Mouse (Mus musculus) embryonic fibroblast, embryonic 13.5 days (primary cell): ENCODE measurements around the gene Ppp4r3a.
"Not testable (repeated sequence)": the region's sequence is repeated elsewhere in the genome, so short reads cannot be mapped to it uniquely, and the experiment has no call there.

Source experiments
- CTCF ChIP-seq: IDR thresholded peaks from 2 replicates; pipeline ENCODE4 v1.5.1; 2011; ENCODE audit warnings: mild to moderate bottlenecking, control low read depth, low read length, moderate library complexity, borderline replicate concordance; ENCODE audit not compliant: insufficient read depth
- POLR2A ChIP-seq: IDR thresholded peaks from 2 replicates; pipeline ENCODE4 v1.6.1; 2011; ENCODE audit warnings: low read depth, mild to moderate bottlenecking, control low read depth, low read length, moderate library complexity

DNA sequence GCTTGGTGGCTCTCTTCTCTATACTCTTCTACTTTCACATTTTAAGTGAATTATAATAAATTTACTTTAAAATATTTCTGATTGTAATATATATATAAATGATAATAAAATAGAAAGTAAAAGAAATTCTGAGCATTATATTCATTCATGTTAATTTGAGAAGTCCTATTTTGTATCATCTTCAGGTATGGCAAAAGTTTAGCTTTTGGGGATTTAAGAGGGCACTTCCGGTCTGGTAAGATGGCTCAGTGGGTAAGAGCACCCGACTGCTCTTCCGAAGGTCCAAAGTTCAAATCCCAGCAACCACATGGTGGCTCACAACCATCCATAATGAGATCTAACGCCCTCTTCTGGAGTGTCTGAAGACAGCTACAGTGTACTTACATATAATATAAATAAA is 38.6 kb upstream of the Ppp4r3a start:
- not testable (repeated sequence) for TF ChIP-seq CTCF, POLR2A
